Mouse (Mus musculus) bone marrow macrophage, adult 2 months (primary cell): ENCODE data around the gene Glce. TPM values are rescaled to one million over a fixed set of nuclear protein-coding genes. Genes with fewer than 3 reads are reported as not detected.

Experiments
- H3K27ac ChIP-seq: 2 replicates; pipeline ENCODE4 v1.5.1; 2012; ENCODE audit warnings: low read depth, low read length; ENCODE audit not compliant: insufficient read depth
- H3K4me1 ChIP-seq: 2 replicates; pipeline ENCODE4 v1.6.1; 2012; ENCODE audit warnings: low read length; ENCODE audit not compliant: control insufficient read depth, insufficient read depth
- H3K4me3 ChIP-seq: 2 replicates; pipeline ENCODE4 v1.5.1; 2012; ENCODE audit warnings: mild to moderate bottlenecking, low read length, moderate library complexity; ENCODE audit not compliant: insufficient read depth
- CTCF ChIP-seq: IDR thresholded peaks from 2 replicates; pipeline ENCODE4 v1.5.1; 2012; ENCODE audit warnings: low read depth, mild to moderate bottlenecking, low read length, moderate library complexity
- POLR2A ChIP-seq: IDR thresholded peaks from 2 replicates; pipeline ENCODE4 v1.6.1; 2012; ENCODE audit warnings: mild to moderate bottlenecking, low read depth, low read length, borderline replicate concordance
- polyA plus RNA-seq: library from polyadenylated mRNA; stranded (reverse); fragments of >200 nt; gene quantifications from 2 replicates; pipeline ENCODE4 v1.2.4, GENCODE M21; 2012; ENCODE audit not compliant: missing spikeins, insufficient read depth, insufficient read length

The Glce gene
- polyA plus RNA-seq: 9.8 and 10.0 TPM in 2 replicates

- H3K4me1 ChIP-seq: peaks cover 3% of the 10 kb centered on the region; the same call in 1 of the 2 replicates
- no peak within 1 kb of the TSS for H3K27ac ChIP-seq
- TF ChIP-seq POLR2A: no peak
- no peak for TF ChIP-seq CTCF
- peak within 1 kb of the TSS; percentile 98 for H3K4me3 ChIP-seq
Measured at GRCm38 (mm10) chr9:62122508-62123215, at the start of gene Glce. TSS of gene Glce (minus strand) at chr9:62122655.

- no peak overlapping the region for H3K27ac ChIP-seq
- H3K4me3 ChIP-seq: no peak overlapping the region
- TF ChIP-seq POLR2A: no peak
- no peak for TF ChIP-seq CTCF
- H3K4me1 ChIP-seq: no peaks in the 10 kb centered on the region
Measured at GRCm38 (mm10) chr9:62172239-62172638, 49.8 kb upstream of the Glce start.

GRCm38 (mm10) chr9:62170921-62171320 is 48.5 kb upstream of the Glce start:
- no peak overlapping the region for H3K27ac ChIP-seq
- no peaks in the 10 kb centered on the region for H3K4me1 ChIP-seq
- TF ChIP-seq POLR2A: no peak
- H3K4me3 ChIP-seq: no peak overlapping the region

GRCm38 (mm10) chr9:62166621-62167020 is 44.2 kb upstream of the Glce start:
- Histone ChIP-seq H3K27ac (no peak overlapping the region), H3K4me1 (no peaks in the 10 kb centered on the region), H3K4me3 (no peak overlapping the region)
- TF ChIP-seq CTCF (no peak), POLR2A (no peak)

GRCm38 (mm10) chr9:62166186-62166585 is 43.7 kb upstream of the Glce start:
- H3K4me1 ChIP-seq: no peaks in the 10 kb centered on the region
- H3K4me3 ChIP-seq: no peak overlapping the region
- TF ChIP-seq CTCF: no peak
- no peak for TF ChIP-seq POLR2A
- H3K27ac ChIP-seq: no peak overlapping the region

- no peak for TF ChIP-seq POLR2A
- no peak for TF ChIP-seq CTCF
- H3K27ac ChIP-seq: no peak overlapping the region
- H3K4me3 ChIP-seq: no peak overlapping the region
- H3K4me1 ChIP-seq: no peaks in the 10 kb centered on the region
Measured at GRCm38 (mm10) chr9:62162889-62163291, 40.4 kb upstream of the Glce start.

- Histone ChIP-seq H3K4me1 (no peaks in the 10 kb centered on the region), H3K27ac (no peak overlapping the region), H3K4me3 (no peak overlapping the region)
- TF ChIP-seq CTCF: no peak
- no peak for TF ChIP-seq POLR2A
Measured at GRCm38 (mm10) chr9:62160788-62161187, 38.3 kb upstream of the Glce start.

GRCm38 (mm10) chr9:62158746-62159145 is 36.3 kb upstream of the Glce start:
- no peak overlapping the region for H3K27ac ChIP-seq
- TF ChIP-seq CTCF (no peak), POLR2A (no peak)
- no peak overlapping the region for H3K4me3 ChIP-seq
- H3K4me1 ChIP-seq: no peaks in the 10 kb centered on the region

- H3K4me3 ChIP-seq: no peak overlapping the region
- H3K27ac ChIP-seq: no peak overlapping the region
- TF ChIP-seq POLR2A: no peak
- no peak for TF ChIP-seq CTCF
- no peaks in the 10 kb centered on the region for H3K4me1 ChIP-seq
Measured at GRCm38 (mm10) chr9:62155821-62156220, 33.4 kb upstream of the Glce start.

- Histone ChIP-seq H3K27ac (no peak overlapping the region), H3K4me3 (no peak overlapping the region), H3K4me1 (no peaks in the 10 kb centered on the region)
- TF ChIP-seq POLR2A: no peak
Measured at GRCm38 (mm10) chr9:62155400-62155799, 32.9 kb upstream of the Glce start.
